Mouse (Mus musculus): ENCODE data around the gene Col5a3. TPM values are rescaled to one million over a fixed set of nuclear protein-coding genes. Genes with fewer than 3 reads are reported as not detected.
"Not testable (repeated sequence)": the region's sequence is repeated elsewhere in the genome, so short reads cannot be mapped to it uniquely, and the experiment has no call there.

Gene Col5a3
- polyA plus RNA-seq (2016; fragmentation: Nextera tagmentation; extraction: Ambion mirVana) = 1.1 and 1.2 TPM in 2 replicates

DNA sequence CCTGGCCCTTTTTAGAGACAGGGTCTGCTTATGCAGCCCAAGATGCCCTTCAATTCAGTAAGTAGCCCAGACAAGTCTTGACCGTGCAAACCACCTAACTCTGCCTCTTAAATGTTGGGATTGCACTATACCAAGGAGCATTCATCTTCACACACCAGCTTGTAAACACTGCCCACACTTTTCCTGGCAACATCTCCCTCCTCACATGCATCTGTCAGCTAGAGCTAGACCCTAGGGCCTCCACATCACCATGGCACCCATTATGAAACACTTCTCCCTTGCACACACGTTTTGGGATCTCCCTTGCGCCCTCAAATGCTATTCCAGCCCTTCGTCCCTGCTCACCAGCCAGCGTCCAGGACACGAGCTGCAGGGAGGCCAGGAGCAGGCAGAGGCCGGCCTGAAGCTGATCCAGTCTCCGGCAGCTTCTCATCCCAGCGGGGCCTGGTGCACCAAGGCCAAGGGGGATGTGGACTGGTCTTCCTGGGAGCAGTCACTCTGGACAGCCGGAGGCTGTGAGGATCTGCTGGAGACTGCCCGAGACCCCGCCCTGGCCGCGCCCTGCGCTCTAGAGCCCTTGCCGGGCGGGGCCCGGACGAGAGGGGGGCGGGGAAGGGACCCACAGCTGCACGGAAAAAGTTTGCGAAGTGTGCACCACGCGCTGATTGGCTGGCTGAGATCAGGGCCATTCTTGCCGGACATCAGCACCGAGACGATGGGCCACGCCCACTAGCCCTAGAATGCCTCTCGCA is at the start of gene Col5a3:
Gene Col5a3 (minus strand): TSS at position 547 of the 752 bp plus-strand sequence.
- Histone ChIP-seq H3K4me3 (peak within 1 kb of the TSS; percentile 20), H3K9ac (peak within 1 kb of the TSS; percentile 30; the same call in 1 of the 2 replicates), H3K4me1 (peaks cover 8% of the 10 kb centered on the region; the same call in 1 of the 2 replicates), H3K27ac (no peak within 1 kb of the TSS), H3K9me3 (no peaks in the 10 kb centered on the region), H3K27me3 (peaks cover 12% of the 10 kb centered on the region), H3K4me2 (replicated peaks) (peak within 1 kb of the TSS; percentile 50), H3K36me3 (no peaks in the 10 kb centered on the region)
- ATAC-seq (ENCODE audit: insufficient number of reproducible peaks, insufficient read depth, low FRiP score, low TSS enrichment) = 0 out of 2 replicates have a peak, but pooled peaks have one; percentile 32
- WGBS = 5% methylated on average over 29 of the region's 29 CpGs

DNA sequence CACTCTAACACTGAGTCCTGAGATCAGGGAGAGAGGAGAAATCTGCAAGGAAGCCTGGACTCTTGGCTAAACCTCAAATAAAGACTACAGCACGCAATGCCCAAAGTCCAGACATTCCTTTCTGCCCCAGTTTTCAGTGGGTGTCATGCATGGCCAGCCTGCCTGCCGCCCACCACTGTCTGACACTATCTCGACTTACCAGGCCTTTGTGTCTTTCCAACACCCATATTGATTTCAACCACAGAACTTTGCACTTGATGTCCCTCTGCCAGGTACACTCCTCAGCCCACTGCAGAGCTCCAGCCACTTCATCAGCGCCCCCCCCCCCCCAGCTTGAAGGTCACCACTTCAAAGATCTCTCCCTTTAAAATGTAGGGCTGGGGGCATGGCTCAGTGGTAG is 47.4 kb upstream of the Col5a3 start:
- Histone ChIP-seq H3K9me3 (no peaks in the 10 kb centered on the region), H3K4me2 (replicated peaks) (no peak overlapping the region), H3K27ac (no peak overlapping the region), H3K27me3 (peaks cover under 1% of the 10 kb centered on the region), H3K4me3 (no peak overlapping the region), H3K9ac (no peak overlapping the region), H3K36me3 (no peaks in the 10 kb centered on the region), H3K4me1 (no peaks in the 10 kb centered on the region)
- WGBS = 58% methylated on average over 4 of the region's 4 CpGs
- ATAC-seq (ENCODE audit: insufficient number of reproducible peaks, insufficient read depth, low FRiP score, low TSS enrichment) = no peak

DNA sequence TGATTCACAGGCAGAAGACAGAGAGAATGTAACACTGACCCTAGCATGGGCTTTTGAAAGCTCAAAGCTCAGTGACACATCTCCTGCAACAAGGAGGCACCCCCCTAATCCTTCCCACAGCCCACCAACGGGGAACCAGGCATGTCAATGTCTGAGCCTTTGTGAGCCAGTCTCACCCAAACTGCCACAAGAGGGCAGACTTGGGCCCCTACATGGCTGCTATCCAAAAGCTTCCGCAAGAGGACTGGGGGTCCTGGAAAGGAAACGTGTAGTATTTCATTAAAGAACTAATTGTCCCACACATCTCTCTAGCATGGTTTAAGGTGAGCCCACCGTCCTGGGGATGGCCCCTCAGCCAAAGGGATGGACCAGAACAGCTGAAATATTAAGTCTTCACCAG is 47.0 kb upstream of the Col5a3 start:
- ATAC-seq (ENCODE audit: insufficient number of reproducible peaks, insufficient read depth, low FRiP score, low TSS enrichment) = no peak
- Histone ChIP-seq H3K4me1 (no peaks in the 10 kb centered on the region), H3K36me3 (no peaks in the 10 kb centered on the region), H3K27me3 (no peaks in the 10 kb centered on the region; the same call in 1 of the 2 replicates), H3K27ac (no peak overlapping the region), H3K9ac (no peak overlapping the region), H3K4me3 (no peak overlapping the region), H3K9me3 (no peaks in the 10 kb centered on the region), H3K4me2 (replicated peaks) (no peak overlapping the region)
- WGBS = 10% methylated on average over 4 of the region's 4 CpGs

DNA sequence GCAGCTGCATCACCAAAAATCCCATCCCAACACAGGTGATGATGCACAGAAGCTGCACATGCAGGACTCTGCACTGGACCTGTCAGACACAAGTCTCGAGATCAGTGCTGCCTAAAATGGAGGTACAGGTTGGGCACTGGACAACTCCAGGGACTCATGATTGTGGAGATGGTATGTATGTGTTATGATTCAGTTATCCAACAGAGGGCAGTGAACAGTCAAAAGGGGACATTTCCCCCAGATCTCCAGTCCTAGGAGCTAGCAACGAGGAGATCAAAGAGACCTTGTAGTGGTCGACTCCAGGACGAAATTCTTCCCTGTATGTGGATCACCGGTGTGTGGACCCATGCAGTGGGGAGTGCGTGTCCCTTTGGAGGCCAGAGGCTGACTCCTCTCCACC is 45.1 kb upstream of the Col5a3 start:
- Histone ChIP-seq H3K4me1 (no peaks in the 10 kb centered on the region), H3K27me3 (no peaks in the 10 kb centered on the region; the same call in 1 of the 2 replicates), H3K4me3 (no peak overlapping the region), H3K9me3 (no peaks in the 10 kb centered on the region), H3K4me2 (replicated peaks) (no peak overlapping the region), H3K27ac (no peak overlapping the region), H3K9ac (no peak overlapping the region), H3K36me3 (no peaks in the 10 kb centered on the region)
- no peak for ATAC-seq (ENCODE audit: insufficient number of reproducible peaks, insufficient read depth, low FRiP score, low TSS enrichment)
- 45% methylated on average over 6 of the region's 6 CpGs for WGBS

DNA sequence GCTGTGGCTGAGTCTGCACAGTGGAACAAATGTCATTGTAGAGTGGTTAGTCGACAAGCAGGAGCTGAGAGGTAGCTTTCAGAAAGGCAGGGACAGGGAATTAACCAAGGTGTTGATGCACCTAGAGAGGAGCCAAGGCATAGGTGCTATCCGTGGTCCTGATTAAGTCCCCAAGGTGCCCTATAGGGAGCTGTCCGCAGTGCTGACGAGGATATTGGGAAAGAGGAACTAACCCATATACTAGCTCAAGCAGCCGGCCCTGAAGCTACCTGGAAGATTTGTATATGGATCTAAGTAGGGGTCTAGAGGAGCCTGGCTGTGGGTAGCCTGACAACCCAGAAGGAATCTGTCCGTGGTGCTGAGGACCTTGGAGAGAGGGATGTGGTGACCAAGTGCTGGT is 42.3 kb upstream of the Col5a3 start:
- ATAC-seq (ENCODE audit: insufficient number of reproducible peaks, insufficient read depth, low FRiP score, low TSS enrichment) = 0 out of 2 replicates have a peak, but pooled peaks have one; percentile 50

DNA sequence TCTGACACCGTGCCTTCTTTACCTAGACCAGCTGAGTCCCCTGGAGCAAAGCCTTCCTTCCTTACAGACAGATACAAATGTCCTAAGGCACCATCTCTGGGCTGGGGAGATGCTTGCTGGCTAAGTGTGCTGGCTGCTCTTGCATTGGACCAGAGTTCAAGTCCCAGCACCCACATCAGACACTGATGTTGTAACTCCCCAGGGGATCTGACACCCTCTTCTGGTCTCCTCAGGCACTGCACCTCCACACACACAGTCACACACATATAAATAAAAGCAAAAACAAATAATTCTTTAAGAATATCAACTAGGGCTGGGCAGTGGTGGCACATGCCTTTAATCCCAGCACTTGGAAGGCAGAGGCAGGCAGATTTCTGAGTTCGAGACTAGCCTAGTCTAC is 35.3 kb upstream of the Col5a3 start:
- WGBS = 76% methylated on average over 2 of the region's 2 CpGs
- Histone ChIP-seq H3K27me3 (no peaks in the 10 kb centered on the region), H3K9ac (no peak overlapping the region), H3K4me2 (replicated peaks) (no peak overlapping the region), H3K27ac (no peak overlapping the region), H3K4me1 (no peaks in the 10 kb centered on the region), H3K9me3 (no peaks in the 10 kb centered on the region), H3K4me3 (no peak overlapping the region), H3K36me3 (no peaks in the 10 kb centered on the region)
- no peak for ATAC-seq (ENCODE audit: insufficient number of reproducible peaks, insufficient read depth, low FRiP score, low TSS enrichment)

More for the DNA sequence above, 42.3 kb upstream of the Col5a3 start:
- no peaks in the 10 kb centered on the region; the same call in 1 of the 2 replicates for H3K27me3 ChIP-seq
- H3K9ac ChIP-seq = no peak overlapping the region
- no peaks in the 10 kb centered on the region for H3K4me1 ChIP-seq
- no peaks in the 10 kb centered on the region for H3K9me3 ChIP-seq
- no peaks in the 10 kb centered on the region for H3K36me3 ChIP-seq
- no peak overlapping the region for H3K4me3 ChIP-seq
- no peak overlapping the region for H3K4me2 ChIP-seq (replicated peaks)
- no peak overlapping the region for H3K27ac ChIP-seq
- WGBS = 11% methylated on average over 6 of the region's 6 CpGs

DNA sequence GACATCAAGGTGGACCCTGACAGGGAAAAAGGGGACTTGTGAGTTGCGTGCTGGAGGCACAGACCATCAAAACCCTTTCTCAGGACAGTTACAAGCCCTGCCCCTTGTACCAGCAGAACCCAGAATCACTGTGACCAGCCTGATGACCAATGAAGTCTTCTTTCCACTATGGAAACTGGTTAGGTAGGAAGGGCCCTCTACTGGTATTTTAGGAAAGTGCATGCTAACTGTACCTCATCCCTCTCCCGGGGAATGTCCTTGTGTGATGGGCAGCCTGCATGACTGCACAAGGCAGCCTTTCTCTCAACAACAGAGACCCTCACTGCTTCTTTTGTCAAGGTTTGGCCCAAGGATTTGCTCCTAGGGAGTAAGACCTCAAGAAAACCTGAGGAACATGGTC is 27.8 kb upstream of the Col5a3 start:
- WGBS = 33% methylated on average over 2 of the region's 2 CpGs
- H3K36me3 ChIP-seq = no peaks in the 10 kb centered on the region
- no peaks in the 10 kb centered on the region for H3K9me3 ChIP-seq
- no peaks in the 10 kb centered on the region for H3K27me3 ChIP-seq
- no peak for ATAC-seq (ENCODE audit: insufficient number of reproducible peaks, insufficient read depth, low FRiP score, low TSS enrichment)
- no peak overlapping the region for H3K4me2 ChIP-seq (replicated peaks)
- no peak overlapping the region for H3K4me3 ChIP-seq
- H3K4me1 ChIP-seq = no peaks in the 10 kb centered on the region
- no peak overlapping the region for H3K27ac ChIP-seq
- H3K9ac ChIP-seq = no peak overlapping the region

DNA sequence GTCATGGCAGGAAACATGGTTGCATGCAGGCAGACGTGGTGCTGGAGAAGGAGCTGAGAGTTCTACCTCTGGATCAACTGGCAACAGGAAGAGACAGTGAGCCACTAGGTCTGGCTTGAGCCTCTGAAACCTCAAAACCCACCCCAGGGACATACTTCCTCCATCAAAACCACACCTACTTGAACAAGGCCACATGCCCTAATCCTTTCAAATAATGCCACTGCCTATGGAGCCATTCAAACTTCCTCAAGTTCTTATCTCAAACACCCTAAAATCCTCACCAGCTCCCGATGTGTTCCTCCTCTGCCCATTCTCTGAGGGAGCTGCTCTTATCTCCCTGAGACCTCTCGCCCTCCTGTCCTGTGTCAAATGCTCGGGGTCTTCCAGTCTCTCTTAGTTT is 27.3 kb upstream of the Col5a3 start:
- H3K9me3 ChIP-seq = no peaks in the 10 kb centered on the region
- H3K4me2 ChIP-seq (replicated peaks) = no peak overlapping the region
- 63% methylated on average over 4 of the region's 4 CpGs for WGBS
- H3K27me3 ChIP-seq = no peaks in the 10 kb centered on the region
- no peaks in the 10 kb centered on the region for H3K4me1 ChIP-seq
- no peak for ATAC-seq (ENCODE audit: insufficient number of reproducible peaks, insufficient read depth, low FRiP score, low TSS enrichment)
- no peak overlapping the region for H3K4me3 ChIP-seq
- H3K36me3 ChIP-seq = no peaks in the 10 kb centered on the region
- no peak overlapping the region for H3K9ac ChIP-seq
- no peak overlapping the region for H3K27ac ChIP-seq

DNA sequence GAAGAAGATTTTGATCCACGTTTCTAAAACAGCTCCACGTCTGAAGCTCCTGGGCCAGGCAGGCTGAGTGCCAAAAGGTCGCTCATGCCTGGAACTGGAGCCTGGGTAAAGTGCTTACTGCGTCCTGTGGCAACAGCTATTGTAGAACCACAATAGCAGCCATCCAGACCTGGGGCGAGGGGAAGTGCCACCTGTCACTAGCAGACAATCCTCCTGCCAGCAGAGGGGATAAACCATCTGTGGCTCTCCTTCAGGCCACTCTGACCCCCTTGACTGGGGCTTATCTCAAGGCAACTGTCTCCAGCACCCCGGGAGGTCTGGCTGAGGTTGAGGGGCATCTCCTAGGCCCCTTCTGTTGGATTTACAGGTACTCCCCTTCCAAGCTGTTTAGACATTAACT is 24.1 kb upstream of the Col5a3 start:
- WGBS = 63% methylated on average over 6 of the region's 6 CpGs
- H3K9ac ChIP-seq = no peak overlapping the region
- H3K4me3 ChIP-seq = no peak overlapping the region
- H3K4me2 ChIP-seq (replicated peaks) = no peak overlapping the region
- H3K27me3 ChIP-seq = no peaks in the 10 kb centered on the region
- H3K36me3 ChIP-seq = no peaks in the 10 kb centered on the region
- no peaks in the 10 kb centered on the region for H3K4me1 ChIP-seq
- no peak for ATAC-seq (ENCODE audit: insufficient number of reproducible peaks, insufficient read depth, low FRiP score, low TSS enrichment)
- H3K27ac ChIP-seq = no peak overlapping the region
- no peaks in the 10 kb centered on the region for H3K9me3 ChIP-seq

DNA sequence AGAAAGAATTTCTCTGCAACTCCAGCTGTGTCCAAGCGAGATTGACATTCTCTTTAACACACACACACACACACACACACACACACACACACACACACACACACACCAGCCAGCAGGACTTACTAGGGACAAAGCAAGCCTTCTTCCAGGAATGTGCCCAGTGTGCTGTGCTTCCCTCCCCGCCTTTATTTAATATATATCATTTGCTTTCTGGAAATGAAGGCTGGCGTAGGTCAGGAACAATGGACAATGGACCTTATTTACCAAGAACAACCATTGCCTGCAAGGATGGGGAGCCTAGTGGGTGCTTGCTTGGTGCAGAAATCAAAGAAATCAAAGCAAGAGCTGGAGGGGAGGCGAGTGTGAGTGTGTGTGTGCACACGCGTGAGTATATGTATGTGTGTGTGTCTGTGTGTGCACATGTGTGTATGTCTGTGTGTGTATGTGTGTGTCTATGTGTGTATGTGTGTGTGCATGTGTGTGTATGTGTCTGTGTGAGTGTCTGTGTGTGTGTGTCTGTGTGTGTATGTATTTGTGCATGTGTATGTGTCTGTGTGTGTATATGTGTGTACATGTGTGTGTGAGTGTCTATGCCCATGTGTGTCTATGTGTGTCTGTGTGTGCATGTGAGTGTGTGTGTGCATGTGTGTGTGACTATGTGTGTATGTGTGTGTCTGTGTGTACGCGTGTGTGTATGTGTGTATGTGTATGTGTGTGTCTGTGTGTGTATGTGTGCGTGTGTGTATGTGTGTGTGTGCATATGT is 22.5 kb upstream of the Col5a3 start:
- Histone ChIP-seq H3K4me1 (no peaks in the 10 kb centered on the region), H3K27ac (no peak overlapping the region), H3K4me3 (no peak overlapping the region), H3K9me3 (no peaks in the 10 kb centered on the region), H3K9ac (no peak overlapping the region), H3K4me2 (replicated peaks) (no peak overlapping the region), H3K36me3 (no peaks in the 10 kb centered on the region), H3K27me3 (no peaks in the 10 kb centered on the region)
- 71% methylated on average over 9 of the region's 9 CpGs for WGBS
- ATAC-seq (ENCODE audit: insufficient number of reproducible peaks, insufficient read depth, low FRiP score, low TSS enrichment) = no peak

DNA sequence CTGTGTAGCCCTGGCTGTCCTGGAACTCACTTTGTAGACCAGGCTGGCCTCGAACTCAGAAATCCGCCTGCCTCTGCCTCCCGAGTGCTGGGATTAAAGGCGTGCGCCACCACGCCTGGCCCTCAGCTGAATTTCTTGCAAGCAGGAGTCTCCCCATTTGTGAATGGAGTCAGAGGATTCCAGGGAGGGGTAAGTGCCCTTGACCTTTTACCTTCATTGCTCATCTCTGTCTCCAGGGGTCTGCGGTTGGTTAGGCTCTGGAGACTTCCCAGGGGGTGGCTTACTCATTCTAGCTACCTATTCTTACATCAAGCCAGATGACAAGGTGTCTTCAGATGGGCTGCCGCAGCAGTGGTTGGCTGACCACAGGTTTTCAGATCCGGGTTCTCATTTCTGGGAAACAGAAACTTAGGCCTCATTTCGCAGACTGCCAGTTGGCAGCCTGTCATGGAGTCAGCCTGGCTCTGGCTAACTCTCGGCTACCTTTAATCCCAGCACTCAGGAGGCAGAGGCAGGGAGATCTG is 20.6 kb upstream of the Col5a3 start:
- ATAC-seq (ENCODE audit: insufficient number of reproducible peaks, insufficient read depth, low FRiP score, low TSS enrichment); H3K27me3 ChIP-seq; H3K4me1 ChIP-seq; H3K9me3 ChIP-seq; H3K9ac ChIP-seq; H3K4me2 ChIP-seq (replicated peaks); H3K27ac ChIP-seq; H3K4me3 ChIP-seq; H3K36me3 ChIP-seq: not testable (repeated sequence)
- 89% methylated on average over 11 of the region's 11 CpGs for WGBS

DNA sequence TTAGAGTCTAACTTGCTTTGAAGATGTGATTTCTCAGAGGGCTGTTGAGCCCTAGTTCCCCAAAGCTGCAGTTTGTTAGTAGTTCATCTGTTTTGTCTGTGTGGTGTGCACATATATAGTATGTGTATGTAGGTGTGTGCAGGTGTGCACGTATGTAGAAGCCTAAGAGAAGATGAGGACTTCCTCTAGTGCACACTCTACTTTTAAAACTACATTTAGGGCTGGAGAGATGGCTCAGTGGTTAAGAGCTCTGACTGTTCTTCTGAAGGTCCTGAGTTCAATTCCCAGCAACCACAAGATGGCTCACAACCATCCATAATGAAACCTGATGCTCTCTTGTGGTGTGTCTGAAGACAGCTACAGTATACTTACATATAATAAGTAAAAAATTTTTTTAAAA is 20.0 kb upstream of the Col5a3 start:
- H3K4me2 ChIP-seq (replicated peaks) = no peak overlapping the region
- H3K9me3 ChIP-seq = no peaks in the 10 kb centered on the region
- no peaks in the 10 kb centered on the region for H3K27me3 ChIP-seq
- H3K27ac ChIP-seq = no peak overlapping the region
- H3K4me3 ChIP-seq = no peak overlapping the region
- 71% methylated on average over 1 of the region's 1 CpGs for WGBS
- ATAC-seq (ENCODE audit: insufficient number of reproducible peaks, insufficient read depth, low FRiP score, low TSS enrichment) = no peak
- no peak overlapping the region for H3K9ac ChIP-seq
- H3K4me1 ChIP-seq = peaks cover 4% of the 10 kb centered on the region; the same call in 1 of the 2 replicates
- no peaks in the 10 kb centered on the region for H3K36me3 ChIP-seq

Data from embryonic facial prominence, embryonic 12.5 days (tissue).